Mouse (Mus musculus) bone marrow macrophage, adult 2 months (primary cell): ENCODE results near the gene Pias4.

ENCODE experiments used
- CTCF ChIP-seq: IDR thresholded peaks from 2 replicates; pipeline ENCODE4 v1.5.1; 2012; ENCODE audit warnings: low read depth, mild to moderate bottlenecking, low read length, moderate library complexity
- POLR2A ChIP-seq: IDR thresholded peaks from 2 replicates; pipeline ENCODE4 v1.6.1; 2012; ENCODE audit warnings: mild to moderate bottlenecking, low read depth, low read length, borderline replicate concordance

DNA sequence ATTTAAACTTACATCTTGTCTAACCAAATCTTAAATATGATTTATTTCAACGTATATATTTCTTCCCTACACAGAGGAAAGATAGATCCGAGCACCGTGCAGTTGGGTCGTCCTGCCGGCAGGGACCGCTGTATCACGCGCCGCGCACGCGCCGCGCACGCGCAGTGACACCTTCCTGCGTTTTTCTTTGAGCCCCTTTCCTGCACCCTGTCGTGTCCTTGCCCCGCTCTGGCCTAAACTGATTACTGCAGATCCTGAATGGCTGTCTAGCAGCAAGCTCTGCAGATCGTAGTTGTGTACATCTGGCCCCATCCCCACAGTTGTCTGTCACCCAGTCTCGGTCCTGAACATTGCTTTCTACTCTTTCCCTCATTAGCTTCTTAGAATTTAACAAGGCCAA lies 5.4 kb upstream of the Pias4 start:
- TF ChIP-seq CTCF (no peak), POLR2A (no peak)
